Mouse (Mus musculus): ENCODE measurements around the gene Lpcat2.

DNA sequence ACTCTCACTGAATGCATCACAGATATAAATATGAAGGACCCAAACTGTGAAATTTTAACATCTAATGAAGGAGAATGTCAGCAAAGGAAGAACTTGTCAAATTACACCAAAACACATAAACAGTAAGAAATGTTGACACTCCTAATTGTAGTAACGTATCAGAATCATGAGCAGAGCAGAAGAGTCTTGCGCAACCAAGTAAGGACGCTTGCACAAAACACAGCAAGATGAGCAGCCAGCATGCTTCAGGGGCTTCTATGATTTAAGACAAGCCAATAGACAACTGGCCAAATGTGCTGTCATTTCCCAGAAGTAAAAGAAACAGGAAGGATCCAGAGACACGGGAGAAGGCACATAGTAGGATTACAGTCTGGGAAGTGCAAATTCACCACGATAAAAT lies 98.9 kb downstream of the Lpcat2 start:
- TF ChIP-seq CTCF (IDR thresholded peaks at IDR 0.05; ENCODE audit: low read depth) (no peak), EP300 (optimal IDR thresholded peaks at IDR 0.05) (no peak)
